Mouse (Mus musculus): ENCODE results near the gene Aldh2.
A peak's percentile ranks its signal among the peaks of the same experiment; 100 is the strongest.
"Not testable (repeated sequence)": the region's sequence is repeated elsewhere in the genome, so short reads cannot be mapped to it uniquely, and the experiment has no call there.

Gene Aldh2

DNA sequence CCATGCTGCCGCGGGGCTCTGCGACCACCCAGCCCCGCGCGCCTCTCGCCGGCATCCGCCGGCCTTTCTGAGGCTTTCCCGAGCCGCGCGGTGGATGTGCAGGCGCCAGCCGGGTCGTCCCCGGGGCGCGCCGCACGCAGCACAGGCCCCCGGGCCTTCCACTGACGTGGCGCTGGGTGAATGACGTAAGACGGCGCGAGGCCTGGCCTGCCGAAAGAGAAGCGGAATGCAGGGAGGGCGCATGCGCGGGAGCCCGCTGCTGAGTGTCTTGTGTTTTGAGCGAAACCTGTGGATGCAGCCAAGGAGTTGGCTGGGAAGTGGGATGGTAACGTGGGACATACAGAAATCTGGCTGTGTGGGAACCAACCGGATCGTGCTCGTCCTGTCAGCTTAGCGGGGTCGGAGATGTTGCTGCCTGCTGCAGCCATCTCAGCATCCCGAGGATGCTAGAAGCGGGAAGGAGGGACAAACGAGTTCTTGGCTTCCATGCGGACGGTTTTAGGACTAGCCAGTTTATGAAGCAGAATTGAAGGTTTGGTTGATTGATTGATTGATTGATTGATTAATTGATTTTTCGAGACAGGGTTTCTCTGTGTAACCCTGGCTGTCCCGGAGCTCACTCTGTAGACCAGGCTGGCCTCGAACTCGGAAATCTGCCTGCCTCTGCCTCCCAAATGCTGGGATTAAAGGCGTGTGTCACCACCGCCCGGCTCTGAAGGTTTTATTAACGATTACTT, 47.7 kb downstream of the Aldh2 start, which contains the start of gene Mapkapk5:
Gene Mapkapk5 (minus strand): TSS at position 113 of the 737 bp plus-strand sequence.
- DNase-seq, result peak; percentile 97

DNA sequence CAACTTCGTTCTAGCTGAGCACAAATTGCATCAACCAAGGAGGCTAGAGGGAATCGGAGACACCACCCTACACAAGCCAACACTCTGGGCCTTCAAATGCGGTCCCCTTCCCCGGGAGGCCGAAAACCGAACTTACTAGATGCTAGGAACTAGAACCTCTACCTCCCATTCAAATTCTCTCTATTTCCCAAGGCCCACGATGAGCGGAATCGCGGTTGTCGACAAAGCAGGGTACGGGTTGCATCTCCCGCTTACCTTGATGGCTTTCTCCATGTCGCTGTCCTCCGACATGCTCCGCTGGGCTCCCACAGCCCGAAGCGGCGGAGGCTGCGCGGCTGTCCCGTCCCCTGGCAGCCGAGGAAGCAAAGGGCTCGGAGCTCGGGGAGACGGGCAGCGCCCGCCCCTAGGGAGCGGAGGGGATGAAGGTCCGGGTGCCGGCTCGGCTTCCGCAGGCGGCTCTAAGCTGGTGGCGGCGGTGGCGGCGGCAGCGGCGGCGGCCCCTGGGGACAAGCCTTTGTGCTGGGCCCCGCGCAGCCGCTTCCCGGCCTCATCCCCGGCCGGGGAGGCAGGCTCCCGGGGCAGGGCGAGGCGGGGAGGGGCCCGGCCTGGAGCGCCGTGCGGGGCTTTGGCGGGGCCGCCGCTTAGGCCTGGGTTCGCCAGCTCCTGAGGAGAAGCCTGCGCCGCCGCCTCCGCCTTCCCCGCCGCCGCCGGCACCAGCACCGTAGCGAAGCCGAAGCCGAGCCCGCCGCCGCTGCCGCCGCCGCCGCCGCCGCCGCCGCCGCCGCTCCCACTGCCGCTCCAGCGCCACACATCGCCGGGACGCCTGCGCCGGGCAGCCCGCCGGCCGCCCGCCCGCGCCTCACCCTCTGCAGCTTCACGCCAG, 48.5 kb downstream of the Aldh2 start, which contains the start of the genes Adam1a and Gm42878:
Gene Adam1a (minus strand): TSS at position 573 of the 883 bp plus-strand sequence.
Gene Gm42878 (minus strand): TSS at position 573 of the 883 bp plus-strand sequence.
- DNase-seq, result peak; percentile 38

DNA sequence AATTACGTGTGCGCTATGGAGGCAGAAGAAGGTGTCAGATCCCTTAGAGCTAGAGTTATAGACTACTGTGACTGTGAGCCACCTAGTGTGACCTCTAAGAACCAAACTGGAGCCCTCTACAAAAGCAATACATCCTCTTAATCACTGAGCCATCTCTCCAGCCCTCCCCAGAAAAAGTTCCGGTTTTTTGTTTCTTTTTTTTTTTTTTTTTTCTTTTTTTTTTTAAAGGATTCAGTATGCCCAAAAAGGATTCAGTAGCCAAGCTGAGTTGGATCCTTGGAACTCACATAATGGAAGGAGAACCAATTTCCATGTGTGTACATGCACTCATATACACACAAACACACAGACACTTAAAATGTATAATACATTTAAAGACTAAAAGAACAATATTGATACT, 50.3 kb downstream of the Aldh2 start:
- no peak for DNase-seq

DNA sequence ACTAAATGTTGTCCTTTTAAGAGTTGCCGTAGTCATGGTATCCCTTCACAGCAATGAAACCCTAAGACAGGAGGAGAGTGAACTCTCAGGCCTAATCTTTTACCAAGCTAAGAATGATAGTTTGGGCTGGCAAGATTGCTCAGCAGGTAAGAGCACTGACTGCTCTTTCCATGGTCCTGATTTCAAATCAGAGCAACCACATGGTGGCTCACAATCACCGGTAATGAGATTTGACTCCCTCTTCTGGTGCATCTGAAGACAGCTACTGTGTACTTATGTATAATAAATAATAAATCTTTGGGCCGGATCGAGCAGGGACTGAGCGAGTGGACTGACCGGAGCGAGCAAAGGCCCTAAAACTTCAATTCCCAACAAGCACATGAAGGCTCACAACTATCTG, 52.4 kb downstream of the Aldh2 start:
- no peak for DNase-seq

DNA sequence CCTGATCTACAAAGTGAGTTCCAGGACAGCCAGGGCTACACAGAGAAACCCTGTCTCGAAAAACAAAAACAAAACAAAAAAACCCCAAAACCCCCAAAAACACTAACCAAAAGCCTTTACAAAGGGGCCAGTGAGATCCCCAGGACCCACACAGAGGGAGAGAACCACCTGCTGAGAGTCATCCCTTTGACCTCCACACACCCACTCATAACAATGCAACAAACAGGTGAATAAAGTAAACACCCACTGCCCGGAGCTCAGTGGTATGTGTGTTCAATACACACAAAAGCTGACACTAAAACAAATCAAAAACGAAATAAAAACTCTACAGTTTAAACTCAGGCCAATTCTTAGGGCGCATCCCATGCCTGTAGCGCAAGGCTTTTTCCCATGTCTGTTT, 53.6 kb downstream of the Aldh2 start:
- no peak for DNase-seq

DNA sequence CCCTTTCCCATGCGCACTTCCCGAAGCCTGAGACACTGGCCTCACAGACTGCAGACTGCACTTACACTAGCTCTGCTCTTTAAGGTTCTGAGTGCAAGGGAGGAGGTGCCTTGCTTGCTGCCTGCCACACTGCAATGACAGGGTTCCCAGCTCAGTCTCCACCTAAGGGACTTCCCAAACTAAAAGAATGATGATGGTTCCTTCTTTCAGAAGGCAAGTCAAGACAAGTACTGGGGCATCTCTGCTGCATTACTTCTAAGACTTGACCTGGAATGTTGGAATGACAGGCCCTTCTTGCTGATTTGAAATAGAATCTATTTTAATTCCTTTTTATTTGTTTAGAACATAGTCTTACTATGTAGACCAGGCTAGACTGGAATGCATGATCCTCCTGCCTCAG, 56.0 kb downstream of the Aldh2 start:
- no peak for DNase-seq

DNA sequence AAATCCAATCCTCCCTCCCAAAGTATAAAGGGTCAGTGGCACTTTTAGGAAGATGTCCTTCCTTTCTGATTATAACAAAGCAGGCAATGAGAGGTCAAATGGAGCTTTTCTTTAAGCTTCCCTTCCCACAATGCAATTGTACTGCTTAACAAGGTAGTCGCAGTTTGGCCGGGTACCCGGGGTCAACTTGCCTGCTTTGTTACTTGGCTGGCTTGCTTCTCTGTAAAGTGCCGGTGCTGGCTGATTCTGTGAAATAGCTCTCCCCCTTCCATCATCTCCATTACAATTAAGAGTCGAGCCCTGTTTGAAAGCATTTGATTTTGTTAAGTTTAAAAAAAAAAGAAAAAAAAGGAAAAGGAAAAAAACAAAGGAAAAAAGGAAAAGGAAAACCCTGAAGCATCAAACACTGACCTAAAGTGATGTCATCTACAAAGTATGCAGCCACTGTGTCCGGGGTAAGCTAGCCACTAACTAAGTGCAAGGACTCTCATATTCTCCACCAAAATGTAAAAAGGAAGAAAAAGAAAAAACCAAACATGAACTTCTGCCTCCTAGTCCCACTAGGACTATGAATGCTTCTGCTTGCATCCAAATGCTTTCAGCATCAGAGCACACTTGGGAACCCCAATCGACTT, 56.6 kb downstream of the Aldh2 start:
- DNase-seq, result no peak

DNA sequence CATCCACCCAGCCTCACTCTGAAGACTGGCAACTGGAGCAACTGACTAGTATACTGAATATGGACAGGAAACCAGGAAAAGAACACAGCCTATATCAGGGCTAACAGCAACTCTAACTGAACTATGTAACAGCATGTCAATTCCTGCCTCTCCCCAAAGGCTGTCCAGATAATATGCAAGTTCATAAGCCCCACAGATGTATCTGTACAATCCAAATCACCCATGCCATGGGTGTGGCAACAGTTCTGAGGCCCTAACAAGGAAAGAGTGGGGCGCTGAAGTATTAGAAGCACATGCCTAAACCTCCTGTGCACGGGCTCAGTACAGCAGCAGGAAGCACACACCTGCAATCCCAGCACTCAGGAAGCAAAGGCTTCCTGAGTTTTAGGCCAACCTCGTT, 58.5 kb downstream of the Aldh2 start:
- DNase-seq, result no peak

DNA sequence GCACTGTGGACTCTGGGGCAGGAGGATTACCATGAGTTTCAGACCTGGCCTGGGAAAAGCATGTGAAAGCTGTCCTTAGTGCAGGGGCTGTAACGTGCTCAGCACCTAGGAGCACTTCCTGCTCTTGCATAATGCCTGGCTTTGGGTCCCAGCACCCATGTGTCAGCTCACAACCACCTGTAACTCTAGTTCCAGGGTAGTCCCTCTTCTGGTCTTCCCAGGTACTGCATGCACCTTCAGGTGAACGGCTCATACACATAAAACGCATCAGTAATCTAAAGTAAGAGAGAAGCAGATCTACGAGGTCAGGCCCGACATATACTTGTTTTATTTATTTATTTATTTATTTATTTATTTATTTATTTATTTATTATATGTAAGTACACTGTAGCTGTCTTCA, 59.1 kb downstream of the Aldh2 start:
- DNase-seq, result no peak

DNA sequence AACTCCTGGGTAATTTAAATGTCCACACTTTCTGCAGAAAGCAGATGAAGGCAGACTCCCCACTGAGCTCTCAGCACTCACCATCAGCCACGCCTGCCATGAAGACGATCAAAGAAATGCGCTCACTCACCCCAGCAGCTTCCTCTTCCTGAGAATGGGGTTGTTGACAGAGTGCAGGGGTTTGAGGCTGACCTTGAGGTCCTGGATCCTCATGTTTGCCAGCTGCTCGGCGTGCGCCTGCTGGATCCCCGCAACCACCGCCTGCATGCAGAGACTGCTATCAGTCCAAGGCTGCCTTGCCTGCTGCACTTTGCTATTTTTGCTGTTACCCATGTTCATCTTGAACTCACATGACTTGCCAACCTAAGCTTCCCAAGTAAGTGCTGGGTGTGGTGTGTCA, 66.7 kb downstream of the Aldh2 start:
- DNase-seq, result no peak

DNA sequence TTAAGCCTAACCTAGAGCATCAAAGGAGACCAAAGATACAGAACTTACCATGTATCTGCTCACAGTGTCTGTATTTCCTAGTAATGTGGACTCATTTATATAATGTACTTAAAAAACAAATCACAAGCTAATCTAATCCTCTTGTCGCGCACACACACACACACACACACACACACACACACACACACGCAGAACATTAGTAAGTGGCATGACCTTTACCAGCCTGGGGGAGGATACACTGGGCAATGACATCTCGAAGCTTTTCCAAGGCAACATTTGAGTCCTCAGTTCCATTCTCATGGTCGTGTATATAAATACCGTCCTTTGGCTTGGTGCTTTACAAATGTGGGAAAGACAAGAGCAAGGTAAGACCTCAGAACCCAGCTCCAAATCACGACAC, 67.1 kb downstream of the Aldh2 start:
- no peak for DNase-seq

DNA sequence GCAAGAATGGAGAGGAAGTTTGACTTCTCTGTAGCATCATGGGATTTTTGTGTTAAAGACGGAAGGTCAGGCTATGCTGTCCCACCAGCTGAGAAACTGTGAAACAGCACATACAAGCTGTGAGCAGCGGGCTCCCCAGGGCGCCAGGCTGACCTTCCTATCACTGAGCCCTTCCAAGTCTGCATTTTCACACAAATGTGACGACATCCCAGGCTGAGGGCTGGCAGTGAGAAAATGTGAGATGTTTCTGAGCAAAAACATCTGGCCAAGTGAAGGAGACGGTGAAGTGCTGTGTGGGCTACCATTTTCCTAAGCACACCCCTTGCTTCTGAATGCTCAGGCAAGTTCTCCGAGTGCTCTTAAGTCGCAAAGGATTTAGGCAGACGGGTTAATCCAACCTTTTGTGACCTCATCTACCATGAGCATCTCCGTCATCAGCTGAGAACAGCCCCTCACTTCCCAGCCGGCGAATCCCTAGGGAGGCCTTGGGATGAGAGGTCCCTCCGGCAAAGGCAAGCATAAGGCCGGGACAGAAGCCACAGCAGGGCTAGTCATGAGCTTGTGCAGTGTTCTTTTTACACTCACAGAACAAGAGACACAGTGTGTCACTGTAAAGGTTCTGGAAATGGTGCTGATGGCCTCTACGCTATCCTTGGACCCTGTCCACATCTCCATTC, 67.7 kb downstream of the Aldh2 start:
- no peak for DNase-seq

DNA sequence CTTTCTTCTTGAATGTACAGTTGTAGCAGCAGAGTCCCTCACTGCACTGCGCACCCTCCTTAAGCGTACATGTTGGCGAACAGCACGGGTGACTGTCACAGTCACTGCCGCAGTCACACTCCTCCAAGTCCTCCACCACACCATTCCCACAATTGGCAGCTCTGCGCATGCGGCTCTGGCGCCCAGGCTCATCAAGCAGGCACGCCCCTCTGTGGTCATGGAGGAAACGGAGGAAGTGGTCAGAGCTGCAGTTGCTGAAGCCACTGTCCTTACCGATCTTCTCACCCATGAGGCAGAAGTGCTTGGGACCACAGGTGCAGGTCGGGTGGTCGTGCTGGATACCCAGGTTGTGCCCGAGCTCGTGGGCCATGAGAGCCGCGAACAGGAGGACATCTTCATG, 73.9 kb downstream of the Aldh2 start:
- DNase-seq, result not testable (repeated sequence)

DNA sequence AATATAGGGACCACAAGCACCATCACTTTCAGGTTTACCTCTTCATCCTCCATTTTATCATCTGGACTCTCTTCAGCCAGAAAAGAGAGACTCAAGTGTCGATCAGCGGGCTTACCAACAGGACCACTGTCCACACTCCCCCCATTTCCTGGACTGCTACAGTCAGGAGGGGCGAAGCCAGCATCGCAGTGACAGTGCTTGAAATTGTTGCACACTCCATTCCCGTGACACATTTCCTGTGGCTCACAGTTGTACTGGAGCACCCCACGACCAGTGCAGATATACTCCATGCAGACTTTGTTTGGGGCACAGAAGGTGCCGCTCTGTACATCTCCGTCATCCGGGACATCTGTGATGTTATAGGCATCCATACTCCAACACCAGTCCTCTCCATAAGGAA, 74.6 kb downstream of the Aldh2 start:
- no peak for DNase-seq
